Mouse (Mus musculus): ENCODE results near the gene Ptprr. TPM values are rescaled to one million over a fixed set of nuclear protein-coding genes. Genes with fewer than 3 reads are reported as not detected.

The Ptprr gene
- total RNA-seq, 2 experiments from 2014 or later, result 20.3 to 22.0 TPM

DNA sequence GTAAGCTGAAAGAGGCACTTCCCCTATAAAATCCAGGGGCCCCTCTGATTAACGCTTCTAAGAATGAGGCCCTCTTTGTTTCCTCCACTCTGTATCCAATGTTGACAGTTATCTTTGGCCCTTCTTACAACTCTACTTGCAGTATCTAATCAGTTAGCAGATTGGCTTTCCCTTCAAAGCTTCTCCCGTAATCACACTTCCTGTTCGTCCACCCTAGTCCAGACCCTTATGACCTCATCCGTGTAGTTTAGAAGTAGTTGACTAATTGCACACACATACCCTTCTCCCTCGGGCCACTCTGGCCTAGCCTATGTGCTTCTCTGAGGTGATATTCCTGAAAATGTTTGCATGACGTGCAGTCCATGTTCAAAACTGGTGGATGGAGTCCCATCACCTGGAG, 236.0 kb downstream of the Ptprr start:
- intact Hi-C loops (cut with DNase I), result no loop called here
- no peak for DNase-seq (ENCODE audit: low spot score in 2 of 2)

DNA sequence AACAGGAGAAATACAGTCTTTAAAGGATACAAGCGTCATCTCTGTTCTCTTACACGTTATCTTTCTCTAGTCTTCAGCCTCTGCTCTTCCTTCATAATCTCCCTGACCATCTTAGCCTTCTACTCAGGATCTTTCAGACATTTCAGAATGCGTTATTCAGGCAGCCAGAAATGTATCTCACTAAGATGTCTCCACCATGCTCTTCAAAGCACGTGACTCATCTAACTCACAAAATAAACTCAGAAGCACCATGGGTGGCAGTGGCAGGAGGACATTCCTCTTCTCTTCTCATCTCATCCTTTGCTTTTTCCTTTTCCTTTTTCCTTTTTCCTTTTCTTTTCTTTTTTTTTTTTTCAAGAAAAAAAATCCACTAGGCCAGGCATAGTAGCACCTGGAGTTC, 241.3 kb downstream of the Ptprr start:
- intact Hi-C loops (cut with DNase I), result no loop called here
- no peak for DNase-seq (ENCODE audit: low spot score in 2 of 2)

DNA sequence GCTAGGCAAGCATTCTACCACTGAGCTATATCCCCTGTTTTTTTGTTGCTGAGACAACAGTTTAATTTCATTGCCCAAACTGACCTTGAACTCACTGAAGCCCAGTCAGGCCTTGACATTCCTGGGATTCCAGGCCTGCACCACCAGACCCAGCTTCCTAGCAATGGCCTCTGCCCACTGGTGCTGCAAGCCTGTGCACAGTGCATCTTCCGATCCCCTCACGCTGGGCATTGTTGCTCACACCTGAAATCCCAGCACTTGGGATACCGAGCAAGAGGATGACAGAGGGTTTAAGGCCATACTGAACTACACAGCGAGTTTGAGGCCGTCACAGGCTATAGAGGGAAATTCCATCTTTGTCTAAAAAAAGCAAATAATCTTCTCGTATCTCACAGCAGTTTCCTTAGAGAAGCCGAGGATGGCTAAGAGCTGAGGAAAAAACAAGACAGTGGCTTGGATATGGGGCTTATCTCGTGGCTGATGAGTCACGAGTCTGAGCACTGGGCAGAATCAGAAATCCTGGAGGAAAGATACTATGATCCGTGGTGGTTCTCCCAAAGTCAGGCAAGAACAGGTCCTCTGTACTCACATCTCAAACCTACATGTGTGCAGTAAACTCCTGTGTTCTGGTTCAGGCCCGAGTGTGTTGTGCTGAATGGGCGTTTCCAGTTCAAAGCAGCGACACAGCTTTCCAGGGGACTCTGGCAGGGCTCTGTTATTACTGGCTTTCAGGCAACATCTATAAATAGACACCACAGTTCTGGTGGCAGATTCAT, 242.8 kb downstream of the Ptprr start:
- intact Hi-C loops (cut with DNase I), result no loop called here
- DNase-seq (ENCODE audit: low spot score in 2 of 2), result peak; percentile 46 to 79

DNA sequence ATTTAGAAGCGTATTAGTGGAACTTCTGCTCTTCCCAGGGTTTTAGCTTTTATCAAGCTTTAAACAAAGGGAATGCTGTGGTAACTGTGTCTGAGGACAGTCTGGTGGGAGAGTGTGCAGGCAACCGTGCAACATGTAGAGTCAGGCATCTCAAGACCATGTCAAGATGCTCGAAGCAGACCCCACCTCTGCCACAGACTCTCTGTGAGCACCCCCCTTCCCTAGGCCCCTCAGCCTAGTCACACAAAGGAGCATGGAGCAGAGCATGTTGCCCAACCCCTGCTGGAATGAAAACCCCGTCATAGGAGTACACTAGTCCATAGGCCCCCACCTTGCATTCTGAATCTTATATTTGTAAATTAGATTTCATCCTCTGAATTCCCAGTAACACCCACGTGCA, 243.5 kb downstream of the Ptprr start:
- no peak for DNase-seq (ENCODE audit: low spot score in 2 of 2)
- intact Hi-C loops (cut with DNase I), result no loop called here

DNA sequence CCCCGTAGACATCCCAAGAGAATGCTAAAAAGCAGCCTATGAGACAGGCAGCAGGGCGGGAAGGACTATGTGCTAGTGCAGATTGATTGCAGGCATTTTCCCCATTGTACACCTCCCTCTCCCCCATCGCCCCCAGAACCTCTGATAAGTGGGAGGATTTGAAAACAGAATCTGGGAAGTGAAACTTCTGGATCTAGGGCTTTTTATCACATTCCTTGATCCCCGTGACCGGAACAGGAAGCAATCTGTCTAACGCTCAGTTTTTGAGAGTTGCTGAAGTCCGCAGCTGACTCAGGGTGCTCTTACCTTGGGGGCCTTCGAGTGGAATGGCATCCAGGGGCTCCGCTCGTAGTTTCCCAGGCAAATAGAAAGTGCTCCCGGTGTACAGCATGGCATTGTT, 246.5 kb downstream of the Ptprr start:
- intact Hi-C loops (cut with DNase I), result no loop called here
- DNase-seq (ENCODE audit: low spot score in 2 of 2), result no peak

DNA sequence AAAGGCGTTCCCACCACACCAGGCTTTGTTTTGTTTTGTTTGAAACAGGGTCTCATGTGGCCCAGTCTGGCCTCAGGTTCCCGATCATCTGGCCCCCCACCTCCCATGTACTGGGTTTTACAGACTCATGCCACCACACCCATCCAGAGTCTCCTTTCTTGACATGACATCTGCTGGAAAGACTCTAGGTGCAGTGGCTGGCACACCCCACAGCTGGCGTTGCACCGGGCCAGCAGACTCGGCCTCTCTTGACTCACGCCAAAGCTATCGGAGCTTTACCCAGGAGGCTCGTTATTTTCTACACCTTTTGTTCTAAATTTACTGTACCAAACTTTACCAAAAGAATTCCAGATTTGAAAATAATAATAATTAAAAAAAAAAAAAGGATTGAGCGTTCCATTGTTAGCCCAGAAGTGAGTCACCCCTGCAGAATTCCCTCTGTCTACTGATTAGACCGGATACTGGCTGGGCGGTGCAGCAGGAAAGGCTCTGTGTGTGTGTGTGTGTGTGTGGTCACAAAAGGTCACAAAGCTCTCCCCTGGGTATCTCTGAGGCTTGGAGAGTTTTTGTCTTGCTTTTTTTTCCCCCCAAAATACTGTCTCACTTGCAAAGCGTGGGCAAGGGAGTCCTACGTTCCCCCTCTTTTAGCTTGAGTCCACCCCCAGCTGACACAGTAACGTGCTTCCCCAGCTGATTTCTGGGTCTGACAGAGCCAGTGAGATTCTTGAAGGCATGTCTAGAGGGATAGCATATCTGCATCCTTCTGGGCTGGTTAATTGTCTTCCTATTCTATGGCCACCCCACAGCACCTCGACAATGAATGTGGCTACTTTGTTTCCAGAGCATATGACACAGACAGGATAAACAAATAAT, 248.8 kb downstream of the Ptprr start:
- DNase-seq (ENCODE audit: low spot score in 2 of 2), result peak in 1 of 2 experiments; percentile 58
- intact Hi-C loops (cut with DNase I), result loop anchor here (5.0 kb wide), 1 partner anchor 59 kb away; no protein-coding TSS in a partner anchor

DNA sequence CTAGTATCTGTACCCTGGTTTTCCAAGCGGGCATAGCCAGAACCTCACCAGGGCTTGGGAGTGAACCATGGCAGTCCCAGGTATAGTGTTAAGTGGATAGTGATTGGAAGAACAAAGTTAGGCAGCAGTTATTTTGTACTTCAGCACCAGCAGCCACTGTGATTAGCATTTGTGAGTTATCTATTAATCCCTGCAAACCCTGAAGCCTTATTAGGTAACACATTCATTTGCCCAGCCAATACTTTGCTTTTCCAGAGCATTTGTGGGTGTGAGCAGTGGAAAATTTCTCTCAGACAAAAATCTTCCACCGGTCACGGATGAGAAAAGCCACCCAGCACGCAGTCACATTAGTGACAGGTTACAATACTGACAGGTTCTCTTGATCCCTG, 249.4 kb downstream of the Ptprr start:
- DNase-seq (ENCODE audit: low spot score in 2 of 2), result no peak
- intact Hi-C loops (cut with DNase I), result loop anchor here (5.0 kb wide), 1 partner anchor 60 kb away; no protein-coding TSS in a partner anchor

DNA sequence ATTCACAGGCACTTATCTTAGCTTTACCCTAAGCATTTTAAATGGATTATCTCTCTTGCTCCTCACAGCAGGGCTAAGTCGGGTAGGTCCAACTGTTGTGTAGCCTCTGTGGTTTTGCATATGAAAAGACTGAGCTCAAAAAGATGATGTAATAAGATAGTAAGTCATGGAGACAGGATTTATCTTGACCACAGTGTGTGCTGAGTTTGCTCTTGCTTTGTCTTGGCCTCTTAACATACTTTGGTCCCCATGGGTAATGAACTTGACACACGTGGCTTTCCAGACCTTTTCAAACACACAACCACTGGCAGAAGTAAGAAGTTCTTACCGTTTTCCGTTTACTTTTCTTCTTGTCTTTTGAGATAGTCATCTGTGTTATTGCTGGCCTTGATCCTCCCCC, 250.3 kb downstream of the Ptprr start:
- intact Hi-C loops (cut with DNase I), result loop anchor here (5.0 kb wide), 1 partner anchor 61 kb away; no protein-coding TSS in a partner anchor

DNA sequence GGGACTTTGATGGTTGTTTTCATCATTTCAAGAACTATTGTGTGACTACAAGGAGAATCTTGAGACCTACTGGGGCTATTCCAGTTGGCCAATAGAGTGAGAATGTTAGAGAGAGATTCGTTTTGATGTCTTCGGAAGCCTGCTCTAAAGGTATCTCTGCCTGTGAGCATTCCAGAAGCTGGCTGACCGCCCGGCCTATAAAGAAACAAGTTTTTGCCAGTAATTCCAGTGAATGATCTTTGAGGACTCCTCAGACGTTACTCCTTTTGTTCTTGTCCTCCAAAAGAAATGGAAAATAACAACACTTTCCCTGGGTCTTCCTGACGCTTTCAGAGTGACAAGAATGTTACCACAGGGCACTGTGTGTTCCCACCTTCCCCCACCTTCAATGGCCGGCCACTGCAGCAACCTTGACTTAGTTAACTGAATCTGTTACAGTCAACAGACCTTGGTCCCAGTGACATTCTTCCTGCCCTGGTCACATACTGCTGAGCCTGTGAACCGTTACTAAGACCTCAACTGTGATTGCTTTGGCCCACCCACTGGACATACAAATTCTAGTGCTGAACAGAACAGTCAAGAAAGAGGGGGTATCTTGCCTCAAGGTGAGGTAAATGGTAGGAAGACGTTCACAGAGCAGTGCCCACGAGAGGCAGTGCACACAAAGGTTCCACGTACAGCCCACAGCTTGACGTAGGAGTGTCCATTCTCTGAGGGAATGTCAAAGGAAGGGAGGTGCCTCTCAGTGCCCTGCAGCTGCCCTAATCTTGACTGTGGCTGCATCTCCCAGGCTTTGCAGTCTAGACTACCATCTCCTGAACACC, 252.8 kb downstream of the Ptprr start:
- intact Hi-C loops (cut with DNase I), result no loop called here

More for the DNA sequence above, 250.3 kb downstream of the Ptprr start:
- no peak for DNase-seq (ENCODE audit: low spot score in 2 of 2)

DNA sequence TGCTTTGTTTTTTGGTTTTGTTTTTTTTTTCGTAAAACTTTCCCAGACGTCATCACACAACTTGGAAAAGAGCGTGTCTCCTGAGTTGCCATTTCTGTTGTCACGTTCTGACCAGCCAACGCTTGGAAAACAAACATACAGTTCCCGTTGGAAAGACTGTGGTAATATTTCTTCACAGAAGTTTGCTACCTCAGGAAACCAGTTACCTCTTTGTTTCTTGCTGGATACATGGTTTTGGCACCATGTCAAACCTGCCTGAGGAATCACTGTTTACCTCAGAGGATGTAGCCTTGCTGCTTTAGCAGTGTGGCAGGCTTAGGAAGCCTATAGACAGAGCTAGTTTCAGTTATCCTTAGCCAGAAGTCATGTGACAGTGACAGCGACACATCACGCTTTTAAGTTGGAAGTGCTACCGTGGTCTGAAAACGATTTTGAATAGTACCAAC, 253.5 kb downstream of the Ptprr start:
- intact Hi-C loops (cut with DNase I), result no loop called here
- DNase-seq (ENCODE audit: low spot score in 2 of 2), result no peak

More for the DNA sequence above, 252.8 kb downstream of the Ptprr start:
- DNase-seq (ENCODE audit: low spot score in 2 of 2), result no peak

DNA sequence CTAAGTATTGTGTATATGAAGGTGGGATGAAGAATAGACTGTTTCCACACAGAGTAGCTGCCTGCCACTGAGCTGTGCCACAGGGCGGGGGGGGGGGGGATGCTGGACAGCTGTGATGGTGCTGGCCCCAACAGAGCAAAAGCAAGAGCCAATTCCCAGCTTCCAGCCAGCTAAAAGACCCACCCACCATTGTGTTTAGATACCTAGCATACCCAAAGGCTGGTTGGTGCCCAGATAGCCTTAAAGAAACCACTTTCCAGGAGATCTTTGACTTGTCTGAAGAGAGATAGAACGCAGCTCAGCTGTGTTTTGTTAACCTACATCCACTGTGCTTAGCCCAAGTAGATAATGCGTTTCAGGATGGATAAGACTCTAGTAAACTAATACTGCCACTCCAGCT, 254.1 kb downstream of the Ptprr start:
- DNase-seq (ENCODE audit: low spot score in 2 of 2), result no peak
- intact Hi-C loops (cut with DNase I), result no loop called here

DNA sequence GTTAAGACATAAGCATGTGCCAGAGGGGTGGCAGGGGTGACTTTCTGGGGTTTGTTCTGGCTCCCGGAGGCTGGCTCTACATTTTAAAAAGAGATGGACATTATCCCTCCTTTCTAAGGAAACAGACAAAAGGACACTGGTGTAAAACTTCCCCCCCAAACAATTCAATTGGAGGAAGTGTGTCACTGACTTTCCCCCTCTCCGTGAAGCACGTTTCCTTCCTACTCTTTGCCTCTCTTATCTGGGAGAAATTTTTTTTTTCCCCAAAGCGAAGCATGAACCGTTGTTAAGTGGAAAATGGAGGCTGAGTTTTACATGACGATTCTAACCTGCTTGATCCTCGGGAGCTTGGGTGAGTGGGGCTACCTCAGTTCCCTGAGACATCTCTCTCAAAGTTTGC, 257.3 kb downstream of the Ptprr start, which contains the start of gene Ptprb:
TSS of gene Ptprb (plus strand) at position 244 of the 400 bp plus-strand sequence.
- DNase-seq (ENCODE audit: low spot score in 2 of 2), result no peak
- intact Hi-C loops (cut with DNase I), result no loop called here

DNA sequence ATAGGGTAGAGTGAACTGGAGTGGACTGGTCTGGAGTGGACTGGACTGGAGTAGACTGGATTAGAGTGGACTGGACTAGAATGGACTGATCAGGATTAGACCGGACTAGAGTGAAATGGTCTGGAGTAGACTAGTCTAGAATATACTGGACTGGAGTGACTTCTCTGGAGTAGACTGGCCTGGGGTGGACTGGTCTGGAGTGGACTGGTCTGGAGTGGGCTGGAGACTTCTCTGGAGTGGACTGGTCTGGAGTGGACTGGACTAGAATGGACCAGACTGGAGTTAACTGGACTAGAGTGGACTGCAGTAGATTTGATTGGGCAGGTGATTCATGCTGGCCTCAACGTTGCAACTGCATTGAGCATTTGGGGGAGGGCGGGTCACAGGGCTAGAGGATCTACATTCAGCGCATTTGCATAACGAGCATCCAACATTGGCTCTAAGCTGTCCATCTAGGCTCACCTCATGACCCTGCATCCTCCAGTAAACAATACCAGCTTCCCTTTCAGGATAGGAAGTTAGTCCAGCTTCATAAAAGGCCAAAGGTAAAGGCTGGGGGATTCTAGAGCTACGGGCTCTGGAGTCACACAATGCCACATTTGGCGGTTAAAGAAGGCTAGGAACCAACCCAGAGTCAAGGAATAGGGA, 268.8 kb downstream of the Ptprr start:
- intact Hi-C loops (cut with DNase I), result no loop called here
- no peak for DNase-seq (ENCODE audit: low spot score in 2 of 2)

DNA sequence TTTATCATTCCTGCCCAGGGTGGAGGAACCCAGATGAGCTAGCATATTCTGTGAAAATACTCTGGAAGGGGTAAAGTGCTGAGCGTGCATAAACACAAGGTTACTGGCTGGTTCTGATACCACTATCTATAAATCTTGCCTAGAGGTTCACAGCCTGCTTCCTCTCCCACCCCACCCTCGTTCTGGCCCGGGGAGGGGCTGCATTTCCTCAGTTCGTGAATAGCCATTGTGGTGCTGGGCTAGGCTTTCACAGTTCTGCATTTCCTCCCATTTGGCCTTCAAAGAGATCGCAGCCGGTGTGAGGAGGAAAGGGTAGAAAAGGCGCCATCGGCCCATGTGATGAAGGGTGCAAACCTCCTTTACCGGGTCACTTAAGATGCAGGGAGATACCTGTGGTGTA, 270.1 kb downstream of the Ptprr start:
- intact Hi-C loops (cut with DNase I), result no loop called here
- no peak for DNase-seq (ENCODE audit: low spot score in 2 of 2)

DNA sequence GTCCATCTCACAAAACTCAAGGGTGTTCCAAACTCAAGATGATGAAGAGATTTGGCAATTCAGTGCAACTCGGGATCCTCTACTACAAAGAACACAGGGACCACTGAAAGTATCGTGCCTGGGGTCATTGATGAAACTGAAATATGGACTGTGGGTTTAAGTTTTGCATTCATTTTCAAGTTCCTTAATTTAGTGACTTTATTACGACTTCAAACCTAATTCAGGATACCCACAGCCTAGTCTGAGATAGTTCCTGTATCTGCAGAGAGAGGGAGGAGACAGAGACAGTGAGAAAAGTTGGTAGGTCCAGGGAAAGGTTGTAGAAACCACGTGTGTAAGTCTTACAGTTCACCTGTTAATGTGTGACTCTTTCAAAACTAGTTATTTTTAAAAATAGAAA, 272.5 kb downstream of the Ptprr start:
- intact Hi-C loops (cut with DNase I), result no loop called here
- no peak for DNase-seq (ENCODE audit: low spot score in 2 of 2)

DNA sequence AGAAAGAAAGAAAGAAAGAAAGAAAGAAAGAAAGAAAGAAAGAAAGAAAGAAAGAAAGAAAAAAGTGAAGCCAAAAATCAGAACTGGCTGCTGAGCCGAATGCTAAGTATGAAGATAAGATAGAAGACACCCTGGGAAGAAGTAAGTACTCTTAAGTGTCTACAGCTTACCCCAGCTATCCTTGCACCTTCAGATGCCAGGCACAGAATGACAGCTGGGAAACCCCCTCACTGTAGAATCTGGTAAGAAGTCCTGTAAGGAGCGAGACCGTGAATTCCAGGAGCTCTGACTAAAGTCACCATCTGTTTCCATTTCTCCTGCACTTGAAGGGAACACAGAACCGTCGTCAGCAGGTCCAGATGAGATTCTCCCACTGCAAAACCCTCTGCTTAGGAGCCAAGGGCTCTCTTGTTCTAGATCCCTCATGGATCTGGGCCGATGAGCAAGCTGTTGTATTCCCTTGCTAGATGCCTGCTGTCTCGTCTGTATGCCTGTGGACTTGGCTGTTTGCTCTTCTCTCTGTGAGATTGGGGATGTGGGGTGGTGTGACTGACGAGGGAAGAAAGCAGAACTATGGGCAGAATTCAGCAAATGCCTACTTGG, 273.2 kb downstream of the Ptprr start:
- intact Hi-C loops (cut with DNase I), result loop anchor here (1.0 kb wide), 1 partner anchor 112 kb away; no protein-coding TSS in a partner anchor

DNA sequence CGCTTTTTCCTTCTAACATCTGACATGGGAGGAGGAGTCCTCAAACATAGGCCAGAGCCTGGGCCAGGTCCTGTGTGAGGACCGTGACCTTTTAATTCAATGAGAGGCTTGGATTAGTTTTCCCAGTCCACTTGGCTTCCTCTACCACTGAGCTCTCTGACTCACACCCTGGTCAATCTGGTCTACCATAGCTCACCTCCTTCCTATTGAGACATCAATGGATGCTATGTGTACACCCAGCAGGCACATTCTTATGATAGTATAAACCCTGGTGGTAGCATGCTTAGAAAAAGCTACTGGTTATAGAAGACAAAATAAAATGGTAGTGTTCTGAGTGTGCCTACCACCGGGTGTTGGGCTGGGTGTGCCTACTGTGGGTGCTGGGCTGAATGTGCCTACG, 278.4 kb downstream of the Ptprr start:
- no peak for DNase-seq (ENCODE audit: low spot score in 2 of 2)
- intact Hi-C loops (cut with DNase I), result no loop called here

More for the DNA sequence above, 273.2 kb downstream of the Ptprr start:
- peak; percentile 54 to 95 for DNase-seq (ENCODE audit: low spot score in 2 of 2)

DNA sequence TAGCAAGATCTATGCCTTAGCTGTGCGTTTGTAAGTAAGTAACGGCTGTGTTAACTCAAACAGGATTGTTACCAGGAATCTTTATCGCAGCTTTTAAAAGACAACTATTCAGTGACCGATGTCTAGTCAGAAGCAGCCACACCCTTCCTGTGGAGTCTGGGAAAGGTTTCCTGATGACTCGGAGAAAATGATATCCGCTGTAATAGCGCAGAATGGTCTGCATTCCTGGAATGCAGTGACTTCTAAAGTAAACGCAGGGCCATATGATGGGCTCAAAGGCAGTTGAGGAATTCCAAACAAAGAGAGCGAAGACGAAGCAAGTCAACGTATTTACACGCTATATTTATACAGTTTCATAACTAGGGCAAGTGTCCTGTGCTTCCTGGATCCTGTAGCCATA, 279.8 kb downstream of the Ptprr start:
- no peak for DNase-seq (ENCODE audit: low spot score in 2 of 2)
- intact Hi-C loops (cut with DNase I), result no loop called here

DNA sequence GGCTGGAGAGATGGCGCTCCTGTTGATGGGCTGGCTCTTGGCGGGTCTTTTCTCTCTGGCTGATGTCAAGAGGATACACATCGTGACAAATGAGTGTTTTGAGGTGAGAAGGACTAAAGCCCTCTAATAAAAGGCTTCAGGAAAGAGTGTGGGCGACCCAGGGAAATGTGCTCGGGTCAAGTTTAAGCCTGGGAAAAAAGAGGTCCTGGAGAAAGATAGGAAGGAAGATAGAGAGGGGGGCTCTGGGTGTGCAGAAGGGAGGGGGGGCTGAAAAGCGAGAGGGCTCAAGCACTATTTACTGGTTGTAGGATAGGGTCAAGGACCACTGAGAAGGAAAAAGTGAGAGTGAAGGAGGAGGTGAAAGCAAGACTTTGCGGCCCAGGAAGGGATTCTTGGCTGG, 282.8 kb downstream of the Ptprr start:
- no peak for DNase-seq (ENCODE audit: low spot score in 2 of 2)
- intact Hi-C loops (cut with DNase I), result no loop called here
